Mouse (Mus musculus): ENCODE measurements around the gene Dnajc13.

Gene Dnajc13

GRCm38 (mm10) chr9:104262823-104263352 is at the start of gene Dnajc13:
Gene Dnajc13, minus strand, starts transcription at chr9:104262930.
- peak; percentile 93 for DNase-seq (ENCODE audit: low read depth)

DNA sequence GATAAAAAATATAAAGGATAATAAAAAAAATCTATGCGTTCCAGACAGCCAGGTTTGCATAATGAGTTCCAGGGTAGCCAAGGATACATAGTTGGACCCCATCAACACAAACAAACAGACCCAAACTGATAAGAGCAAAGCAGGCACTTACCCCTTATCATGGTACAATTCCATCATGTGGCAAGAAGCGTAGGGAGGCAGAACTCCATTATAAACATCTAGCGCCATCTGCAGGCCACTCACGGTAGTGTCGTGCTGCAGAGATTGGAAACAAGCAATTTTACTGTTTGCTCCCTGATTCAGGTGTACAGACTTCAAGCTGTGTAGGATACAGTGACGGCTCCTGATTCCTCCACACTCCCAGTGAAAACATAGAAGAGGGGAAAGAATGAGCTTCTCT is 44.0 kb upstream of the Dnajc13 start:
- DNase-seq (ENCODE audit: low read depth): peak; percentile 41

- DNase-seq (ENCODE audit: low read depth): no peak
Measured at GRCm38 (mm10) chr9:104305333-104306111, 42.8 kb upstream of the Dnajc13 start.

DNA sequence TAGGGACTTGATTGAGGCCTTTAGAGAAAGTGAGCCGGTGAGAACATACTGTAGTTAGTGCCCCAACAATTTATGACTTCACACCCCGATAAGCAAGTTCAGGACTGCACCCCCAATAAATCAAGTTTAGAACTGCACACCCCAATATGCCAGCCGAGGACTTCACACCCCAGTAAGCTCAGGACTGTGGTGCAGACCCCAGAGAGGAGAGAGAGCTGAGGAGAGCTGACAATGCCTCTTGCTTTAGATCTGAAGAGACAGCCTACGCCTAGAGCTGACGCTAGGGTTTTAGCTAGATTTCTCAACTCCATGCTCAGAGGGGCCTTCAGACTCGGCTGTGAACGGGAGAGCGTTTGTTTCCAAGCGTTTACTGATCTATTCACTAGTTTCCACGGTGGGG is 42.1 kb upstream of the Dnajc13 start:
- DNase-seq (ENCODE audit: low read depth): no peak

GRCm38 (mm10) chr9:104304376-104304775 is 41.6 kb upstream of the Dnajc13 start:
- DNase-seq (ENCODE audit: low read depth): no peak

DNA sequence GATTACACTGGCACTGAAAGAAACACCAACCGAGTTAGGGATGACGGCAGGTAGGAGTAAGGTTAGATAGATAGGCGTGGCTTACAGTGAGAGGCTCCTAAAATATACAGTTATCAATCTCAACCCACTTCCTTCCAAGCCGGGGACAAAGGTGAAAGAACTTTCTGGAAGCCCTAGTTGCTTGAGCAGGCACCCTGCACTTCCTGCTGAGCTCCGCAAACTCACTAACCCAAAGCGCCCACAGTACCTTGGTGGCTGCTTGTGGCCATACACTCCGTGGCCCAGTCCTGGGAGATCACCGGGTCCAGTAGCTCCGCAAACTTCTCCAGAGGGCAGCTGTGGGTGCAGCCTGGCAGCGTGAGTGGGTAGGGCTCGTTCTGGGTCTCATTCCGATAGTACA is 37.8 kb upstream of the Dnajc13 start:
- no peak for DNase-seq (ENCODE audit: low read depth)

DNA sequence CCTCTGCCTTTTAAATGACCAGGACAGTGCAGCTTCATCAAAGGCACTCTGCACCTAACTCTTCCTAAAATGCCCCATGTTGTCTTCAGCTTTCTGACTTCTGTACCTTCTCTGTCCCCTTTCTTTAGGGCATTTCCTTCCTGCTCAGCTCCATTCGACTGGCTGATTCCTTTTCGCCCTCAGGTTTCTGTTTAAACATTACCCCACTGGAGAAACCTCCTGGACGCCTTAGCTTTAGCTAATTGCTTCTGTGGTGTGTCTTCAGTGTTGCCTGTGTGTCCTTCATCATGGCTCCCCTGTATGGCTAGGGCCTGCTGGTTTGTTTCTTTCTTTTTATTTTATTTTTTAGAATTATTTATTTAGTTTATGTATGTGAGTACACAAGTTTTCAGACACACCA is 34.3 kb upstream of the Dnajc13 start:
- no peak for DNase-seq (ENCODE audit: low read depth)

GRCm38 (mm10) chr9:104284934-104285333 is 22.2 kb upstream of the Dnajc13 start:
- DNase-seq (ENCODE audit: low read depth): no peak

- no peak for DNase-seq (ENCODE audit: low read depth)
Measured at GRCm38 (mm10) chr9:104282536-104282935, 19.8 kb upstream of the Dnajc13 start.

DNA sequence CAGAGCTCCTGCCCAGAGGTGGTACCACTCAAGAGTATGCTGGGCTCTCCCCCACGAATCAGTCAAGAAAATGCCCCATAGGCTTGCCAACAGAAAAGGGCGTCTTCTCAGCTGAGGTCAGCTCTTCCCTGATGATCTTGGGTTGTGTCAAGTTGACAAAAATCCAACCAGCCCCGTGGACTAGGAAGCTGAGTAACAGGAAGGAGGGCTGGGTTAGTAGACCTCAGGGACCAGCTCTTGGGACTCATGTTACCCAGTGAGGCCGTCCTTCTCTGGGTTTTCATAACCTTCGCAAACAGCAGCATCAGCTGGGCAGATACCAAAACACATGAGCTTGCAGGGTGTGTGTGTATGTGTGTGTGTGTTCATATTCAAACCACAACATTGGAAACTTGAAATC is 19.0 kb upstream of the Dnajc13 start:
- no peak for DNase-seq (ENCODE audit: low read depth)

GRCm38 (mm10) chr9:104280725-104281495 is 18.2 kb upstream of the Dnajc13 start:
- no peak for DNase-seq (ENCODE audit: low read depth)

- no peak for DNase-seq (ENCODE audit: low read depth)
Measured at GRCm38 (mm10) chr9:104277528-104278162, 14.9 kb upstream of the Dnajc13 start.

DNA sequence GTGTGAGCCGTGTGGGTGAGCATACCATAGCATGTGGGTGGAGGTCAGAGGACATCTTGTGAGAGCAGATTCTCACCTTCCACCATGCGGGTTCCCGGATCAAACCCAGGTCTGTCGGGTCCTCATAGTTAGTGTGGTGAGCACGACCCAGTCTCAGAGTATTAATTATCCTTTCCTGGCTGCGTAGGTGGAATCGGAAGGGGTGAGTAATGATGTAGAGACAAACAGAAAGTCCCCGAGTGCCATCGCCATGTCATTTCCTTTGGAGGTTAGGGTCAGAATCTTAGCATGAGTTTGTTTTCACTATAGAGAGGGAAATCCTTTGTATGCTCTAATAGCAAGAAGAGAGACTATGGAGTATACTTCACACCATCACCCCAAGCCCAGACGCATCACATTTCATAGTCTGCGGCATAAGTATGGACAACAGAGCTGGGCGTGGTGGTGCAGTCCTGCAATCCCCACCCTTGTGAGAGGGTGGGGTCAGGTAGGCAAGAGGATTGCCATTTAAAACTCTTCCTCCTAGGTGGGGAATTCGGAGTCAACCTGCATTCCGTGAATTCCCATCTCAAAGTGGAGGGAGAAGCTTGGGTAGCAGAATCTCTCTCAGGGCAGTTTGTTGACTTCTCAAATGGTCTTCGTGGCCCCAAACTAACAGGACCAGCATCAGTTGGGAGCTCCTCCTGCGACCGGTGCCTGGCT is 12.5 kb upstream of the Dnajc13 start:
- DNase-seq (ENCODE audit: low read depth): no peak

GRCm38 (mm10) chr9:104272057-104272456 is 9.3 kb upstream of the Dnajc13 start:
- DNase-seq (ENCODE audit: low read depth): no peak

- DNase-seq (ENCODE audit: low read depth): no peak
Measured at GRCm38 (mm10) chr9:104271642-104272041, 8.9 kb upstream of the Dnajc13 start.

DNA sequence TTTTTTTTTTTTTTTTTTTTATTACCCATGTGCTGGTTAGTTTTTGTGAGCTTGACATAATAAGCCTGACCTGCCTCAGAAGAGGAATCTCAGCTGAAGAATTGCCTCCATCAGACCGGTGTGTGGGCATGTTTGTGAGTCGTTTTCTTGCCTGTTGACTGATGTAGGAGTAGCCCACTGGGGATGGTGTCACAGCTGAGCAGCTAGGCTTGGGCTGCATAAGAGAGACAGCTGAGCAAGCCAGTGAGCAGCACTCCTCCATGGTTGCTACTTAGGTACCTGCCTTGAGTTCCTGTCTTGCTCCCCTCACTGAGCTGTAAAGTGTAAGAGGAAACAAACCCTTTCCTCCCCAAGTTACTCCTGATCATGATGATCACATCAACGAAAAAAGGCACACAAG is 7.2 kb upstream of the Dnajc13 start:
- DNase-seq (ENCODE audit: low read depth): no peak

DNA sequence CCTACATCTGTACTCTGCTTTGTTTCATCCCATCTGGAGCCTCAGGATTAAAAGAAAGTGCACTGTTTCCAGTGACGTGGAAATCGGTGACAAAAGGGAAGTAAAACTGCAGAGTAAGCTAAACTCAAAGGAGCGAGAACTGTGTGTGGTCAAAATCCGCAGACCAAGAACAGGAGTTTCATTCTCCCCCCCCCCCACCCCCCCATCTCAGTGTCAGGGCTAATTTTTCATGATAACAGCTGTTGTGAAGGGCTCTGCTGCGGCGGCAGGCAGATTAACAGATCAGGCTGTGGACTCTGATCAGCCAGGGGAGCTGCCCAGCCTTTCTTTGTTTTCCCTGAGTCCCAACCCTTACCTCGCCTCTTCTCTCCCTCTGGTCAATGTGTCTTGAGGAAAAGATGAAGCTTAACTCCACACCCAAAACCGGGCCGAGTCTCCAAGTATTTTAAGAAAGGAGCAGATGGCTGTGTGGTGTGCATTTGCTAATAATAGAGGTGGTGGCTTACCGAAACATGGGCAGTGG is 6.7 kb upstream of the Dnajc13 start:
- DNase-seq (ENCODE audit: low read depth): no peak

- DNase-seq (ENCODE audit: low read depth): no peak
Measured at GRCm38 (mm10) chr9:104264567-104264966, 1.8 kb upstream of the Dnajc13 start.

GRCm38 (mm10) chr9:104262016-104262762 is 541 bp downstream of the Dnajc13 start:
- no peak for DNase-seq (ENCODE audit: low read depth)

DNA sequence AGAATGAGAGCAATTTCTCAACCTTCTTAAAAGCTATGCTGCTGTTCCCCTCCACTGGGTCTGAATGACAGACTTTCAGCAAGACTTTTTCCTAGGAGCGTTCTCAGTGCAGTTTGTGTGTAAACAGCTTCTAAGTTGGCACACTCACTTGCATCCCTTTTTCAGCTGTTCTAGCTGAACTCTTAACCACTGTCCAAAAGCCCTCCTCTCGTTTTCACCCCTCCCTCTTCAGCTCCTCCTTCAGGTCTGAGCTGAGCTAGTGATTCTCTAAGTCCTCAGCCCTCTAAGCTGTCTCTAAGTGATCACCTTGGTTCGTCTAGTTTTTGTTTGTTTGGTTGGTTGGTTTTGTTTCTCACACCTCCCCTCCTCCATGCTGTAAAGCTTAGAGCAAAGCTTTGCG is 2.4 kb downstream of the Dnajc13 start:
- DNase-seq (ENCODE audit: low read depth): no peak

GRCm38 (mm10) chr9:104256085-104256484 is 6.6 kb downstream of the Dnajc13 start:
- no peak for DNase-seq (ENCODE audit: low read depth)

Data from fibroblast of lung, adult 2 months (primary cell).